Mouse (Mus musculus): ENCODE data around the gene Magee1. TPM values are rescaled to one million over a fixed set of nuclear protein-coding genes. Genes with fewer than 3 reads are reported as not detected.

Magee1 gene
- polyA plus RNA-seq, 1 experiment from 2014 or later = 258 TPM

DNA sequence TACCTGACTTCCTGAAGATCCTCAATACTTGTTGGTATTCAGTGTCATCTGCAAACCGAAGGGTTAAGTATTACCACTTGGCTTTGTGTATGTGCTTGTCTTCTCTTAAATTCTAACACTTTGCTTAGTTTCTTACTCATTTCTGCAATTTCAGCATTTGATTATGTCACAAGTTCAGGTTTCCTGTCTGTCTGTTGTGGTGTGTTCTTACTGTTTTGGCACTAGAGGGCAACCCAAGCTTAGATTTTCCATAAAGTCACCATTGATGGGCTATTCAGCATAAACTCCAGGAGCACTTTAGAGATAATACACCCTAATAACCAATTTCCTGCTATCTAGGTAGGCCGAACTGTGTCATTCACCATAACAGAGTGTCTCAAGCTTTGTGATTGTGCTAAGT, 47.0 kb downstream of the Magee1 start:
- 70% methylated on average over 2 of the region's 2 CpGs for WGBS
- no peaks in the 10 kb centered on the region for H3K36me3 ChIP-seq
- no peak overlapping the region for H3K9ac ChIP-seq (replicated peaks)
- H3K27ac ChIP-seq (replicated peaks) = no peak overlapping the region
- no peak overlapping the region for H3K4me2 ChIP-seq
- H3K9me3 ChIP-seq (replicated peaks) = no peaks in the 10 kb centered on the region
- H3K27me3 ChIP-seq (replicated peaks) = peaks cover 23% of the 10 kb centered on the region
- H3K4me3 ChIP-seq (replicated peaks) = no peak overlapping the region
- no peak for ATAC-seq (ENCODE audit: low FRiP score)
- H3K4me1 ChIP-seq = no peaks in the 10 kb centered on the region

Other genes starting within 250 kb of the Magee1 start
- 29.5 and 40.2 TPM in 2 replicates for gene Pbdc1, start 40.6 kb upstream of the Magee1 start, polyA plus RNA-seq (2015; fragmentation: Nextera tagmentation; extraction: Ambion mirVana)